Mouse (Mus musculus): ENCODE data around the gene Aatf.

- TF ChIP-seq GATA1 (IDR thresholded peaks at IDR 0.05; ENCODE audit: low read length) (no peak), TAL1 (IDR thresholded peaks at IDR 0.05; ENCODE audit: low read length) (no peak)
Observed at GRCm38 (mm10) chr11:84389332-84389731, 124.0 kb downstream of the Aatf start.

All from erythroblast, embryonic 14.5 days (primary cell).